Mouse (Mus musculus): ENCODE measurements around the gene Wtap. TPM values are rescaled to one million over a fixed set of nuclear protein-coding genes. Genes with fewer than 3 reads are reported as not detected.
"Not testable (repeated sequence)": the region's sequence is repeated elsewhere in the genome, so short reads cannot be mapped to it uniquely, and the experiment has no call there.

Gene Wtap
- polyA plus RNA-seq, 1 experiment from 2014 or later, result 146 TPM

- H3K27ac ChIP-seq (ENCODE audit: low read length); H3K4me3 ChIP-seq (ENCODE audit: low read depth, low read length); H3K27me3 ChIP-seq (ENCODE audit: control insufficient read depth, insufficient read depth, low read length); H3K9ac ChIP-seq (replicated peaks; ENCODE audit: low read depth, low read length); H3K4me1 ChIP-seq (ENCODE audit: control insufficient read depth, insufficient read depth, low read length); ATAC-seq (ENCODE audit: insufficient number of reproducible peaks, insufficient read depth, low FRiP score, low read depth); H3K9me3 ChIP-seq (ENCODE audit: control insufficient read depth, low read depth, low read length); H3K4me2 ChIP-seq (replicated peaks; ENCODE audit: low read depth, low read length): not testable (repeated sequence)
- WGBS, result 29% methylated on average over 1 of the region's 2 CpGs
- H3K36me3 ChIP-seq (ENCODE audit: control insufficient read depth, insufficient read depth, low read length), result peaks cover 15% of the 10 kb centered on the region
Measured at GRCm38 (mm10) chr17:12959377-12959776, 34.6 kb downstream of the Wtap start.

- no peaks in the 10 kb centered on the region for H3K9me3 ChIP-seq (ENCODE audit: control insufficient read depth, low read depth, low read length)
- no peak overlapping the region for H3K27ac ChIP-seq (ENCODE audit: low read length)
- peaks cover 27% of the 10 kb centered on the region for H3K36me3 ChIP-seq (ENCODE audit: control insufficient read depth, insufficient read depth, low read length)
- 96% methylated on average over 8 of the region's 8 CpGs for WGBS
- 0 out of 2 replicates have a peak, but pooled peaks cover 4% of the 10 kb centered on the region for H3K4me1 ChIP-seq (ENCODE audit: control insufficient read depth, insufficient read depth, low read length)
- H3K4me3 ChIP-seq (ENCODE audit: low read depth, low read length), result no peak overlapping the region
- H3K27me3 ChIP-seq (ENCODE audit: control insufficient read depth, insufficient read depth, low read length), result no peaks in the 10 kb centered on the region
- no peak overlapping the region for H3K4me2 ChIP-seq (replicated peaks; ENCODE audit: low read depth, low read length)
- no peak overlapping the region for H3K9ac ChIP-seq (replicated peaks; ENCODE audit: low read depth, low read length)
- no peak for ATAC-seq (ENCODE audit: insufficient number of reproducible peaks, insufficient read depth, low FRiP score, low read depth)
Measured at GRCm38 (mm10) chr17:12956664-12957063, 37.3 kb downstream of the Wtap start.

GRCm38 (mm10) chr17:12949669-12950068 lies 44.3 kb downstream of the Wtap start:
- Histone ChIP-seq H3K4me1 (ENCODE audit: control insufficient read depth, insufficient read depth, low read length) (no peaks in the 10 kb centered on the region), H3K27me3 (ENCODE audit: control insufficient read depth, insufficient read depth, low read length) (no peaks in the 10 kb centered on the region), H3K4me2 (replicated peaks; ENCODE audit: low read depth, low read length) (no peak overlapping the region), H3K4me3 (ENCODE audit: low read depth, low read length) (no peak overlapping the region), H3K27ac (ENCODE audit: low read length) (no peak overlapping the region), H3K36me3 (ENCODE audit: control insufficient read depth, insufficient read depth, low read length) (peaks cover 51% of the 10 kb centered on the region), H3K9me3 (ENCODE audit: control insufficient read depth, low read depth, low read length) (no peaks in the 10 kb centered on the region), H3K9ac (replicated peaks; ENCODE audit: low read depth, low read length) (no peak overlapping the region)
- 88% methylated on average over 5 of the region's 5 CpGs for WGBS
- ATAC-seq (ENCODE audit: insufficient number of reproducible peaks, insufficient read depth, low FRiP score, low read depth), result no peak

- Histone ChIP-seq H3K9ac (replicated peaks; ENCODE audit: low read depth, low read length) (no peak overlapping the region), H3K9me3 (ENCODE audit: control insufficient read depth, low read depth, low read length) (no peaks in the 10 kb centered on the region), H3K36me3 (ENCODE audit: control insufficient read depth, insufficient read depth, low read length) (peaks cover 25% of the 10 kb centered on the region; the same call in 1 of the 2 replicates), H3K27me3 (ENCODE audit: control insufficient read depth, insufficient read depth, low read length) (no peaks in the 10 kb centered on the region), H3K4me1 (ENCODE audit: control insufficient read depth, insufficient read depth, low read length) (no peaks in the 10 kb centered on the region), H3K4me3 (ENCODE audit: low read depth, low read length) (no peak overlapping the region), H3K4me2 (replicated peaks; ENCODE audit: low read depth, low read length) (no peak overlapping the region), H3K27ac (ENCODE audit: low read length) (no peak overlapping the region)
- WGBS, result 88% methylated on average over 6 of the region's 6 CpGs
- no peak for ATAC-seq (ENCODE audit: insufficient number of reproducible peaks, insufficient read depth, low FRiP score, low read depth)
Measured at GRCm38 (mm10) chr17:12942459-12943162, 51.4 kb downstream of the Wtap start.

DNA sequence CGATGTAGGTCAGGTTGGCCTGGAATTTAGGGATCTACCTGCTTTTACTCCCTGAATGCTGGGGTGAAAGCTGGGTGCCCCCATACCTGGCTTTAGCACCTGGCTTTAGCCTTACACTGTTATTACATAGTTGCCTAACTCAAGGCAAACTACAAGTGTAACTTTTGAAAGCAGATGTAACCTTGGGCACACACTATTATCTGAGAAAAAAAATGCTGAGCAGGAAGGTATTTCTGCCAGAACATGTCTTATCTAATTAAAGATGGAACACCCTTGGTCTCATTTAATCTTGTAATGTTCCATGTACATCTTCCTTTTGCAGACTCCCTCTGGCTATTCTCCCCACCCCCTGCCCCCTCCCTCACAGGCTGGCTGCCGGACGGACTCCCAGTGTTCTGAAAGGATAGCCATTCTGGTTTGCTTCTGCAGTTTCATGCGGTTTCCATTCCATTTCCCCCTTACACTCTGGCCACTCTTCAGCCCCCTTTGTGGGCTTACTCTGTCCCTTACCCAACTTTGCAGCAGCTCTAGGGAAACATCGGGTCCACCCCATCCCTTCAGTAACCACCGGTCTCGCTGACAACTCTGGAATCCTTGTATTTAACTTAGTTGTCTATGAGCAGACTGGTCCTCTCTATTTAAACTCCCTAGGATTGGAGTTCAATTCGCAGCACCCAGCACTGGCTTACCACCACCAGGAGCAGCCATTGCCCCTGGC lies 52.3 kb downstream of the Wtap start:
- no peaks in the 10 kb centered on the region for H3K27me3 ChIP-seq (ENCODE audit: control insufficient read depth, insufficient read depth, low read length)

DNA sequence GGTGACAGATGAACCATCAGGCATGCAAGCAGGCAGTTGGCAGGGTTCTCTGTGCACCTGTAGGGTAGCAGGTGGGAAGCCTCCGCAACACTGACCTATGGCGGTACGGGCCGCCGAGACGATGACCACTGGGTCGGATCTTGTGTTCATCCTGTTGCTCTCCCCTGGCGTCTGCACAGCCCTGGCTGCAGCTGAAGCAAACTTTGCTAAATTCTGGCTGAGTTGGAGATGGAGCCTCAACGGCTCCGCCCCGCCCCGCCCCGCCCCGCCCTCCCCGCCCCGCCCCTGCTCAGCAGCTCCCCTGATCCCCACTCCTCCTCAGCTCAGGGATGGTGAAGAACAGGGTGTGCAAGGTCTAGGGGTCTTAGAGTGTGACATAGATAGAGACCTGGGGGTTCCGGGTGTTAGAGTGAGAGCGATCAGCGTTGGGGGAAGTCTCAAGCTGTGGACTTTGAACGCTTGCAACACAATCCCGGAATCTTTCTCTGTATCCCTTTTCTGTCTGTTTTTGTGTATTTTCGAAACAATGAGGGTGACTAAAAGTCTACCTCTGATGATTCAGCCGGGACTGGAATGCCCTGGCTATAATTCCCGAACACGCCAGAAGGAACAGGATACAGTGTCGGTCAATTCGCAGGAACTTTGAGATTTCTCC lies 53.7 kb downstream of the Wtap start, which contains the start of gene Acat3:
Gene Acat3, minus strand, starts transcription at position 450 of the 655 bp plus-strand sequence.
- Histone ChIP-seq H3K4me2 (replicated peaks; ENCODE audit: low read depth, low read length) (peak within 1 kb of the TSS; percentile 40), H3K4me3 (ENCODE audit: low read depth, low read length) (peak within 1 kb of the TSS; percentile 27), H3K9me3 (ENCODE audit: control insufficient read depth, low read depth, low read length) (no peaks in the 10 kb centered on the region), H3K36me3 (ENCODE audit: control insufficient read depth, insufficient read depth, low read length) (peaks cover 14% of the 10 kb centered on the region; the same call in 1 of the 2 replicates), H3K4me1 (ENCODE audit: control insufficient read depth, insufficient read depth, low read length) (no peaks in the 10 kb centered on the region), H3K9ac (replicated peaks; ENCODE audit: low read depth, low read length) (no peak within 1 kb of the TSS; the same call in 1 of the 2 replicates), H3K27me3 (ENCODE audit: control insufficient read depth, insufficient read depth, low read length) (no peaks in the 10 kb centered on the region), H3K27ac (ENCODE audit: low read length) (no peak within 1 kb of the TSS)
- ATAC-seq (ENCODE audit: insufficient number of reproducible peaks, insufficient read depth, low FRiP score, low read depth), result peak; percentile 76; the same call in 1 of the 2 replicates
- WGBS, result 11% methylated on average over 27 of the region's 27 CpGs

More for the DNA sequence above, 52.3 kb downstream of the Wtap start:
- H3K4me3 ChIP-seq (ENCODE audit: low read depth, low read length), result no peak overlapping the region
- H3K9ac ChIP-seq (replicated peaks; ENCODE audit: low read depth, low read length), result no peak overlapping the region
- 70% methylated on average over 8 of the region's 8 CpGs for WGBS
- no peak overlapping the region for H3K27ac ChIP-seq (ENCODE audit: low read length)
- H3K4me1 ChIP-seq (ENCODE audit: control insufficient read depth, insufficient read depth, low read length), result no peaks in the 10 kb centered on the region
- no peak overlapping the region for H3K4me2 ChIP-seq (replicated peaks; ENCODE audit: low read depth, low read length)
- no peak for ATAC-seq (ENCODE audit: insufficient number of reproducible peaks, insufficient read depth, low FRiP score, low read depth)
- H3K9me3 ChIP-seq (ENCODE audit: control insufficient read depth, low read depth, low read length), result no peaks in the 10 kb centered on the region
- peaks cover 20% of the 10 kb centered on the region; the same call in 1 of the 2 replicates for H3K36me3 ChIP-seq (ENCODE audit: control insufficient read depth, insufficient read depth, low read length)

DNA sequence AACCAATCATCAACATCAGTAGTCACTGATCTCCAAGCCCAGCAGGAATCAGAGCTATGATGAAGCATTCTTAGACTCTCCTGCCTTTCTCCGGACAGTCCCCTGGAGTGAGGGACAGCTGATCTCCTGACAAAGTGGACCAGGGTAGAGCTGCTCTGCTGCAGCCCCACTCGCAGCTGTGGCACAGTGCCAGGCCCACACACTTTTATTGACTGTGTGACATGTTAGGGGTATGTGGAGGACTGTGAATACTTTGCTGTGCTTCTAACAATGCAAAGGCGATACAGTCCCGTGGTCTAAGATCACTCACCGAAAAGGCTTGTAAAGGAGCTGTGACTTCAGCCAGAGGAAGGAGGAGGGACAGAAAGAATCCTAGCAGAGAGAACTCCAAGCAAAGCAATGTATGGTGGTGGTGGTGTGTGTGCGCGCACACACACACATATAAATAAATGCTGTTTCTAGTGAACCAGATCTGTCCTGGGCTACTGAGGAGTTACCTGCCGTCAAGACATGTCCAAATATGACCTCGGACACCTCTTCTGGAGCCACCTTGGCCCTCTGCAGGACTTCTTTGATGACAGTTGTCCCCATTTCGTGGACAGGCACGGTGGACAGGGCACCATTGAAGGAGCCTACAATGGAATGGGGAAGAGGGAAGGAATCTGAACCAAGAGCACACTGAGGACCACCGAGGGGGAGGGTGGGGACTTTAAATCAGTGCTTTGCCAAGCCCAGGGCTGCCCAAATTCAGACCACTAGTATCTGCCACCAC lies 54.4 kb downstream of the Wtap start:
- not testable (repeated sequence) for H3K27ac ChIP-seq (ENCODE audit: low read length); H3K4me1 ChIP-seq (ENCODE audit: control insufficient read depth, insufficient read depth, low read length); H3K9ac ChIP-seq (replicated peaks; ENCODE audit: low read depth, low read length); H3K9me3 ChIP-seq (ENCODE audit: control insufficient read depth, low read depth, low read length); H3K27me3 ChIP-seq (ENCODE audit: control insufficient read depth, insufficient read depth, low read length)
- peaks cover 12% of the 10 kb centered on the region; the same call in 1 of the 2 replicates for H3K36me3 ChIP-seq (ENCODE audit: control insufficient read depth, insufficient read depth, low read length)
- peak overlapping the region; percentile 27 for H3K4me3 ChIP-seq (ENCODE audit: low read depth, low read length)
- peak; percentile 7; the same call in 1 of the 2 replicates for ATAC-seq (ENCODE audit: insufficient number of reproducible peaks, insufficient read depth, low FRiP score, low read depth)
- H3K4me2 ChIP-seq (replicated peaks; ENCODE audit: low read depth, low read length), result peak overlapping the region; percentile 40
- WGBS, result 59% methylated on average over 2 of the region's 12 CpGs

DNA sequence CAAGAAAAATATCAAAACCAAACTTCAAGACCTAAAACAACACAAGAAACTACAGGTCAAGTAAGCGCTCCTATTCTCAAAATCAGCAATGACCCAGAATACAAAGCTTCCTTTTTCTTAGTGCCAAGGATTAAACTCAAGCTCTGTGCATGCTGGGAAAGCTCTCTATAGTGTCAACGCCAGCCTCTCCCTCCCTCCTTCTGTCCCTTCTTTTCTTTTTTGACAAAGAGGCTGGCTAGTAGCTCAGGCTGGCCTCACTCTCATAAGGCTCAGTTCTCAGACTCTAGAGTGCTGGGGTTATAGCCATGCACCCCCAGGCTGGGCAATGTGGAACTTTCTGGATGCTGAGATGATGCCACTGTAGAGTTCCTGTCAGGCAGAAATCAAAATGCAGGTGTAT lies 55.9 kb downstream of the Wtap start:
- Histone ChIP-seq H3K27ac (ENCODE audit: low read length) (no peak overlapping the region), H3K4me2 (replicated peaks; ENCODE audit: low read depth, low read length) (no peak overlapping the region), H3K36me3 (ENCODE audit: control insufficient read depth, insufficient read depth, low read length) (peaks cover 9% of the 10 kb centered on the region; the same call in 1 of the 2 replicates), H3K9me3 (ENCODE audit: control insufficient read depth, low read depth, low read length) (no peaks in the 10 kb centered on the region), H3K27me3 (ENCODE audit: control insufficient read depth, insufficient read depth, low read length) (no peaks in the 10 kb centered on the region), H3K4me1 (ENCODE audit: control insufficient read depth, insufficient read depth, low read length) (no peaks in the 10 kb centered on the region), H3K4me3 (ENCODE audit: low read depth, low read length) (no peak overlapping the region), H3K9ac (replicated peaks; ENCODE audit: low read depth, low read length) (no peak overlapping the region)
- WGBS, result 55% methylated on average over 2 of the region's 2 CpGs
- ATAC-seq (ENCODE audit: insufficient number of reproducible peaks, insufficient read depth, low FRiP score, low read depth), result no peak

Measured in stomach, embryonic 14.5 days (tissue).